Mouse (Mus musculus) kidney, postnatal 0 days (tissue): Measurements from ENCODE around the gene Mapk8ip2. TPM values are rescaled to one million over a fixed set of nuclear protein-coding genes. Genes with fewer than 3 reads are reported as not detected.

Source experiments
- ATAC-seq: fragments of 200-750 bp; cut with Nextera tagmentation; replicated peaks from 2 replicates; pipeline ENCODE4 v1.8.0; 2017; ENCODE audit warnings: low read depth, moderate number of reproducible peaks, moderate TSS enrichment, moderate library complexity; ENCODE audit not compliant: low FRiP score
- DNase-seq: peaks from one replicate; pipeline ENCODE4 v3.0.0-alpha.2; 2016; ENCODE audit warnings: low spot score
- H3K27ac ChIP-seq: fragments of 300-500 bp; sonication (generic); 2 replicates; pipeline ENCODE4 v1.5.1; 2014; ENCODE audit warnings: mild to moderate bottlenecking
- H3K27me3 ChIP-seq: fragments of 300-500 bp; sonication (generic); 2 replicates; pipeline ENCODE4 v1.6.1; 2014; ENCODE audit warnings: low read length, mixed read lengths; ENCODE audit not compliant: insufficient read depth
- H3K36me3 ChIP-seq: fragments of 300-500 bp; sonication (generic); 2 replicates; pipeline ENCODE4 v1.6.1; 2014; ENCODE audit warnings: low read length, mixed read lengths; ENCODE audit not compliant: insufficient read depth
- H3K4me1 ChIP-seq: fragments of 300-500 bp; sonication (generic); replicated peaks from 2 replicates; pipeline ENCODE4 v1.6.1; 2014; ENCODE audit warnings: antibody characterized with exemption, low read length, mixed read lengths; ENCODE audit not compliant: insufficient read depth
- H3K4me2 ChIP-seq: fragments of 300-500 bp; sonication (generic); 2 replicates; pipeline ENCODE4 v1.6.1; 2014; ENCODE audit warnings: mild to moderate bottlenecking, low read length, moderate library complexity, mixed read lengths
- H3K4me3 ChIP-seq: fragments of 300-500 bp; sonication (generic); replicated peaks from 2 replicates; pipeline ENCODE4 v1.5.1; 2014; ENCODE audit warnings: low read depth, low read length
- H3K9ac ChIP-seq: fragments of 300-500 bp; sonication (generic); 2 replicates; pipeline ENCODE4 v1.6.1; 2014; ENCODE audit warnings: low read depth, low read length
- H3K9me3 ChIP-seq: fragments of 300-500 bp; sonication (generic); replicated peaks from 2 replicates; pipeline ENCODE4 v1.6.1; 2016; ENCODE audit warnings: low read length, inconsistent platforms, mixed read lengths
- CTCF ChIP-seq: IDR thresholded peaks from 2 replicates; pipeline ENCODE4 v1.5.1; 2016; ENCODE audit warnings: antibody characterized with exemption, low read depth, mild to moderate bottlenecking, moderate library complexity
- WGBS: fragments of 180-500 bp; shearing (Covaris S2); extraction: QIAGEN DNeasy Blood & Tissue Kit; methylation state at CpG from one replicate; pipeline ENCODE4 v1.1.7; 2014; 5-methylcytosine and 5-hydroxymethylcytosine counted together
- polyA plus RNA-seq: library from polyadenylated mRNA; unstranded; fragments of >200 nt; fragmentation: Nextera tagmentation; extraction: Ambion mirVana; gene quantifications from 2 replicates; pipeline ENCODE4 v1.2.1, GENCODE M21; 2015

The Mapk8ip2 gene
- polyA plus RNA-seq, 1 experiment from 2014 or later = 0.34 TPM

- no peak overlapping the region for H3K4me2 ChIP-seq
- DNase-seq (no peak), ATAC-seq (no peak)
- no peak overlapping the region for H3K4me3 ChIP-seq
- no peak overlapping the region for H3K9ac ChIP-seq
- 91% methylated on average over 9 of the region's 9 CpGs for WGBS
- no peaks in the 10 kb centered on the region for H3K36me3 ChIP-seq
- no peaks in the 10 kb centered on the region for H3K4me1 ChIP-seq
- no peaks in the 10 kb centered on the region for H3K9me3 ChIP-seq
- H3K27me3 ChIP-seq = no peaks in the 10 kb centered on the region
- no peak for TF ChIP-seq CTCF
- H3K27ac ChIP-seq = no peak overlapping the region
Measured at GRCm38 (mm10) chr15:89504838-89505237, 51.1 kb downstream of the Mapk8ip2 start.

DNA sequence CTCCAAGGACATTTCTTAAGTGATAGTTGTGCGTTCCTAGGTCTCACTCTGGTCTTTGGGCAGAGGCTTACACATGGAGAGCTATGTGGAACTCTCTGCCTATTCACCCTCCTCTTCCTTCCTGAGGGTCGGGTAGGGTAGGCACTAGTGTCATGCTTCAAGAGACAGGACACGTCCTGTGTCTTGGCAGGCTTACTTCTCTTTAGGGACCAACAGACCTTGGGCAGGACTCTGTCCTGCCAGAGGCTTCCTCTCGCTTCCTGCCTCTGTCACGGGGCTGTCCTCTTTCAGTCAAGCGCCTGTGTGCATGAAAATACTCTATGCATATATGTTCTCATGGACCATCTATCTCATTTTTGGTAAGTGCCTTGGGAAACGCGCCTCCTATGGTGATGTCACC is 54.0 kb downstream of the Mapk8ip2 start:
- no peaks in the 10 kb centered on the region for H3K9me3 ChIP-seq
- H3K36me3 ChIP-seq = no peaks in the 10 kb centered on the region
- ATAC-seq (no peak), DNase-seq (no peak)
- no peaks in the 10 kb centered on the region for H3K27me3 ChIP-seq
- WGBS = 84% methylated on average over 8 of the region's 8 CpGs
- TF ChIP-seq CTCF = no peak
- H3K27ac ChIP-seq = no peak overlapping the region
- H3K4me2 ChIP-seq = no peak overlapping the region
- no peaks in the 10 kb centered on the region for H3K4me1 ChIP-seq
- H3K4me3 ChIP-seq = no peak overlapping the region
- H3K9ac ChIP-seq = no peak overlapping the region

DNA sequence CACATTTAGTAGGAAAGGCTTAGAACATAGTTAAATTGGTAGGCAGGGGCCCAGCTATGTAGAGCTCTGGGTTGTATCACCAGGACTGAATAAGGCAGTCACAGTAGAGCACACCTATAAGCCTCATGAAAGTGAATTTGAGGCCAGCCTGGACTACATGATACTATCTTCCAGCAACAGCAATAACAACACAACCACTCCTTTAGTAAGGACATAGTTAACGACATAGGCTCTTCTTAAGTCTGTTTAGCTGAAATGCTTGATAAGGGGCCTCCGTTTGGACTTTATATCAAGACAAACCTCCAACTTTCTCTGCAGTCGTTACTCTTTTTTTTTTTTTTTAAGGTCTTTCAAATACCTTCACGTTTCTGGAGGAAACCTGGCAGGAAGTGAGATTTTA is 59.0 kb downstream of the Mapk8ip2 start:
- H3K27me3 ChIP-seq = no peaks in the 10 kb centered on the region
- DNase-seq (no peak), ATAC-seq (no peak)
- H3K4me1 ChIP-seq = no peaks in the 10 kb centered on the region
- no peak overlapping the region for H3K27ac ChIP-seq
- no peak for TF ChIP-seq CTCF
- 71% methylated on average over 4 of the region's 4 CpGs for WGBS
- no peaks in the 10 kb centered on the region for H3K36me3 ChIP-seq
- no peak overlapping the region for H3K9ac ChIP-seq
- no peaks in the 10 kb centered on the region for H3K9me3 ChIP-seq
- H3K4me3 ChIP-seq = no peak overlapping the region
- H3K4me2 ChIP-seq = no peak overlapping the region

Other genes with a start within 250 kb of the Mapk8ip2 start
- gene Ppp6r2, start 242.4 kb upstream of the Mapk8ip2 start, polyA plus RNA-seq = 25.9 and 26.8 TPM in 2 replicates
- gene Sbf1, start 138.6 kb upstream of the Mapk8ip2 start, polyA plus RNA-seq = 30.0 and 37.2 TPM in 2 replicates
- 1.5 and 2.0 TPM in 2 replicates for gene Adm2, start 131.2 kb upstream of the Mapk8ip2 start, polyA plus RNA-seq
- gene Miox, start 119.5 kb upstream of the Mapk8ip2 start, polyA plus RNA-seq = 119 and 185 TPM in 2 replicates
- gene Lmf2, start 98.3 kb upstream of the Mapk8ip2 start, polyA plus RNA-seq = 46.1 and 48.1 TPM in 2 replicates
- gene Ncaph2, start 98.2 kb upstream of the Mapk8ip2 start, polyA plus RNA-seq = 100 and 108 TPM in 2 replicates
- gene Sco2, start 80.1 kb upstream of the Mapk8ip2 start, polyA plus RNA-seq = 11.7 and 12.6 TPM in 2 replicates
- 1.7 and 2.1 TPM in 2 replicates for gene Tymp, start 76.9 kb upstream of the Mapk8ip2 start, polyA plus RNA-seq
- gene Odf3b, start 74.6 kb upstream of the Mapk8ip2 start, polyA plus RNA-seq = 0.68 and 0.87 TPM in 2 replicates
- not detected in 2 replicates for gene Klhdc7b, start 69.0 kb upstream of the Mapk8ip2 start, polyA plus RNA-seq
- gene Syce3, start 43.4 kb upstream of the Mapk8ip2 start, polyA plus RNA-seq = not detected in 2 replicates
- gene Cpt1b, start 28.1 kb upstream of the Mapk8ip2 start, polyA plus RNA-seq = 23.7 and 26.2 TPM in 2 replicates
- 1.5 and 1.7 TPM in 2 replicates for gene C730034F03Rik, start 24.3 kb upstream of the Mapk8ip2 start, polyA plus RNA-seq
- not detected in 2 replicates for gene Gm44502, start 24.2 kb upstream of the Mapk8ip2 start, polyA plus RNA-seq
- gene Chkb, start 24.0 kb upstream of the Mapk8ip2 start, polyA plus RNA-seq = 64.5 and 65.1 TPM in 2 replicates
- gene Arsa, start 23.5 kb downstream of the Mapk8ip2 start, polyA plus RNA-seq = 13.0 and 13.9 TPM in 2 replicates
- 1.0 and 1.2 TPM in 2 replicates for gene Shank3, start 45.7 kb downstream of the Mapk8ip2 start, polyA plus RNA-seq
- not detected in 2 replicates for gene Acr, start 114.4 kb downstream of the Mapk8ip2 start, polyA plus RNA-seq
- gene Rabl2, start 138.0 kb downstream of the Mapk8ip2 start, polyA plus RNA-seq = 38.0 and 39.8 TPM in 2 replicates